Mouse (Mus musculus) liver, embryonic 13.5 days (tissue): ENCODE results near the gene Wnt8b. TPM values are rescaled to one million over a fixed set of nuclear protein-coding genes. Genes with fewer than 3 reads are reported as not detected.

Experiments used
- ATAC-seq: fragments of 200-750 bp; cut with Nextera tagmentation; 2 replicates; pipeline ENCODE4 v1.8.0; 2017; ENCODE audit warnings: low read depth, mild to moderate bottlenecking, moderate number of reproducible peaks, moderate library complexity
- DNase-seq: peaks from one replicate; pipeline ENCODE4 v3.0.0; 2022
- H3K27ac ChIP-seq: fragments of 300-500 bp; sonication (generic); 2 replicates; pipeline ENCODE4 v1.5.1; 2015; ENCODE audit warnings: moderate library complexity, mild to moderate bottlenecking, inconsistent platforms
- H3K27me3 ChIP-seq: fragments of 300-500 bp; sonication (generic); 2 replicates; pipeline ENCODE4 v1.6.1; 2015; ENCODE audit warnings: mild to moderate bottlenecking, inconsistent platforms
- H3K36me3 ChIP-seq: fragments of 300-500 bp; sonication (generic); 2 replicates; pipeline ENCODE4 v1.6.1; 2015; ENCODE audit warnings: mild to moderate bottlenecking, inconsistent platforms
- H3K4me1 ChIP-seq: fragments of 300-500 bp; sonication (generic); replicated peaks from 2 replicates; pipeline ENCODE4 v1.6.1; 2015; ENCODE audit warnings: inconsistent platforms
- H3K4me2 ChIP-seq: fragments of 300-500 bp; sonication (generic); 2 replicates; pipeline ENCODE4 v1.6.1; 2015; ENCODE audit warnings: inconsistent platforms, mild to moderate bottlenecking, moderate library complexity
- H3K4me3 ChIP-seq: fragments of 300-500 bp; sonication (generic); replicated peaks from 2 replicates; pipeline ENCODE4 v1.5.1; 2015; ENCODE audit warnings: mild to moderate bottlenecking, inconsistent platforms
- H3K9ac ChIP-seq: fragments of 300-500 bp; sonication (generic); 2 replicates; pipeline ENCODE4 v1.6.1; 2015; ENCODE audit warnings: mild to moderate bottlenecking, inconsistent platforms
- H3K9me3 ChIP-seq: fragments of 300-500 bp; sonication (generic); replicated peaks from 2 replicates; pipeline ENCODE4 v1.6.1; 2016; ENCODE audit warnings: inconsistent platforms
- WGBS: fragments of 180-500 bp; shearing (Covaris S2); methylation state at CpG from one replicate; pipeline ENCODE4 v1.1.7; 2015; ENCODE audit not compliant: insufficient replicate concordance; 5-methylcytosine and 5-hydroxymethylcytosine counted together
- polyA plus RNA-seq: library from polyadenylated mRNA; unstranded; fragments of >200 nt; fragmentation: Nextera tagmentation; extraction: Ambion mirVana; gene quantifications from 2 replicates; pipeline ENCODE4 v1.2.1, GENCODE M21; 2015

The Wnt8b gene
- polyA plus RNA-seq, 1 experiment from 2014 or later = not detected

DNA sequence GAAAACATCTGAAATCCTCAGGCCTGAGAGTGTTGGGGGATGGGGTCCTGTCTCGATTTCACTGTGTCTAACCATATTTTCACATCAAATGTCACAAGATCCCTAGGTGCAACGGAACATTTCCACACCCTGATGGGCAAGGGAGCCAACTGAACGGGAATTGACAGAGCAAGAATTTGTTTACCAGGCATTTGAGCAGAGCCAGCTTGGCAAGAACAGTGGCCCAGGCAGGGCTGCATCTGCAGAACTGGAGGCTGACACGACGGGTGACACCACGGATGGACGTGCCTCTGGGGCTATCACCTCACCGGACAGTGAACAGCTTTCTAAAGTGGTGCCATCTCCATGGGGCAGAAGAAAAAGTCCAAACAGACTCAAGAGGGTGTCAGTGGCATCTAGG is 44.1 kb downstream of the Wnt8b start:
- ATAC-seq (no peak), DNase-seq (no peak)
- Histone ChIP-seq H3K4me3 (no peak overlapping the region), H3K4me2 (no peak overlapping the region), H3K27me3 (no peaks in the 10 kb centered on the region), H3K27ac (no peak overlapping the region), H3K36me3 (no peaks in the 10 kb centered on the region), H3K9ac (no peak overlapping the region), H3K9me3 (peaks cover 4% of the 10 kb centered on the region; the same call in 1 of the 2 replicates), H3K4me1 (no peaks in the 10 kb centered on the region)
- WGBS = 73% methylated on average over 8 of the region's 8 CpGs

GRCm38 (mm10) chr19:44542694-44543178 is 49.5 kb downstream of the Wnt8b start:
- 0 out of 2 replicates have a peak, but pooled peaks cover under 1% of the 10 kb centered on the region for H3K36me3 ChIP-seq
- DNase-seq = no peak
- H3K9ac ChIP-seq = no peak overlapping the region
- H3K27me3 ChIP-seq = no peaks in the 10 kb centered on the region
- no peak overlapping the region for H3K27ac ChIP-seq
- no peak for ATAC-seq
- 79% methylated on average over 8 of the region's 8 CpGs for WGBS
- no peak overlapping the region for H3K4me3 ChIP-seq
- no peak overlapping the region for H3K4me2 ChIP-seq
- H3K4me1 ChIP-seq = peaks cover 18% of the 10 kb centered on the region
- H3K9me3 ChIP-seq = peaks cover 4% of the 10 kb centered on the region; the same call in 1 of the 2 replicates

- Histone ChIP-seq H3K4me3 (0 out of 2 replicates have a peak overlapping the region, but pooled peaks have one; percentile 65), H3K27me3 (no peaks in the 10 kb centered on the region), H3K27ac (no peak overlapping the region), H3K36me3 (peaks cover 17% of the 10 kb centered on the region), H3K4me2 (peak overlapping the region; percentile 88), H3K4me1 (peaks cover 18% of the 10 kb centered on the region), H3K9ac (no peak overlapping the region), H3K9me3 (peaks cover 4% of the 10 kb centered on the region; the same call in 1 of the 2 replicates)
- DNase-seq (no peak), ATAC-seq (no peak)
- 66% methylated on average over 10 of the region's 10 CpGs for WGBS
Observed at GRCm38 (mm10) chr19:44544372-44544771, 51.1 kb downstream of the Wnt8b start.

DNA sequence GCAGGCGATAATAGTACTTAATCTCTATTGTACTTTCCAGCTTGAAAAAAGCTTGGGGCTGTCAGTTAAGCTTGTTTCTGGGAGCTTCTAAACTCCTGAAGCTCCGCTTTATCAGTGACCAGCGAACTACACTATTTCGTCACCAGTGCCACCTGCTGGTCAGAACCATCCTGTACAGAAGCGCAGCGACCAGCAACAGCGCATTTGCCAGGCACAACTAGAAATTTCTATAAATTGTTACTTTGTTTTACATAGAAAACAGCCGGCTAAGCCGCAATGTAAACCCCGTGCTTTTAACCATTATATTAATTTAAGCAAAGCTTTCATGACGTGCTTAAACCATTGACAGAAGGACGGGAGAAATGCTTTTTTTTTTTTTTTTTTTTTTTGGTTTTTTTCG is 51.5 kb downstream of the Wnt8b start:
- Histone ChIP-seq H3K4me2 (peak overlapping the region; percentile 88), H3K27me3 (no peaks in the 10 kb centered on the region), H3K27ac (no peak overlapping the region), H3K4me3 (peak overlapping the region; percentile 65), H3K9me3 (peaks cover 4% of the 10 kb centered on the region; the same call in 1 of the 2 replicates), H3K36me3 (peaks cover 21% of the 10 kb centered on the region), H3K9ac (no peak overlapping the region), H3K4me1 (peaks cover 18% of the 10 kb centered on the region)
- peak; percentile 61 for DNase-seq
- 1% methylated on average over 13 of the region's 13 CpGs for WGBS
- ATAC-seq = 0 out of 2 replicates have a peak, but pooled peaks have one; percentile 53

- peaks cover 28% of the 10 kb centered on the region for H3K36me3 ChIP-seq
- peak within 1 kb of the TSS; percentile 69 for H3K9ac ChIP-seq
- peak within 1 kb of the TSS; percentile 65 for H3K4me3 ChIP-seq
- H3K27me3 ChIP-seq = no peaks in the 10 kb centered on the region
- WGBS = under 1% methylated on average over 47 of the region's 47 CpGs
- H3K4me1 ChIP-seq = peaks cover 18% of the 10 kb centered on the region
- peak; percentile 28 for DNase-seq
- ATAC-seq = peak; percentile 53
- peaks cover 4% of the 10 kb centered on the region; the same call in 1 of the 2 replicates for H3K9me3 ChIP-seq
- no peak within 1 kb of the TSS for H3K27ac ChIP-seq
- peak within 1 kb of the TSS; percentile 88 for H3K4me2 ChIP-seq
Observed at GRCm38 (mm10) chr19:44545321-44546041, 52.2 kb downstream of the Wnt8b start, which contains the start of gene Sec31b. Sec31b (minus strand) TSS chr19:44545864.

DNA sequence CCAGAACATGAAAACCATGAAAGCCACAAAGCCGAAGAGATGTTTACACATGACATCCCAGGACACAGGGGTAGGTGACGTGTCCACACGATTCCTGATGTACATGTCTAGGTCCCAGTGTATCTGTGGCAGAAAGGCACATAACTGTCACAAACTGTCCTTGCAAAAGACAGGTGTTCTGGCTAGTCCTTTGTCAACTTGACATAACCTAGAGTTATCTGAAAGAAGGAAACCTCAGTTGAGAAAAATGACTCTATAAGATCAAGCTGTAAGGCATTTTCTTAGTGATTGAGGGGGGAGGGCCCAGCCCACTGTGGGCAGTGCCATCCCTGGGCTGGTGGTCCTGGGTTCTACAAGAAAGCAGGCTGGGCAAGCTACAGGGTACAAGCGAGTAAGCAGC is 59.5 kb downstream of the Wnt8b start, which contains the start of gene Gm20538:
Gm20538 (minus strand) TSS at position 101 of the 400 bp plus-strand sequence.
- H3K36me3 ChIP-seq = peaks cover 56% of the 10 kb centered on the region
- H3K27ac ChIP-seq = no peak within 1 kb of the TSS
- peaks cover 2% of the 10 kb centered on the region for H3K27me3 ChIP-seq
- ATAC-seq (no peak), DNase-seq (no peak)
- no peak within 1 kb of the TSS for H3K9ac ChIP-seq
- no peaks in the 10 kb centered on the region for H3K9me3 ChIP-seq
- peaks cover 19% of the 10 kb centered on the region for H3K4me1 ChIP-seq
- H3K4me3 ChIP-seq = no peak within 1 kb of the TSS
- H3K4me2 ChIP-seq = no peak within 1 kb of the TSS; the same call in 1 of the 2 replicates
- WGBS = 84% methylated on average over 4 of the region's 4 CpGs

DNA sequence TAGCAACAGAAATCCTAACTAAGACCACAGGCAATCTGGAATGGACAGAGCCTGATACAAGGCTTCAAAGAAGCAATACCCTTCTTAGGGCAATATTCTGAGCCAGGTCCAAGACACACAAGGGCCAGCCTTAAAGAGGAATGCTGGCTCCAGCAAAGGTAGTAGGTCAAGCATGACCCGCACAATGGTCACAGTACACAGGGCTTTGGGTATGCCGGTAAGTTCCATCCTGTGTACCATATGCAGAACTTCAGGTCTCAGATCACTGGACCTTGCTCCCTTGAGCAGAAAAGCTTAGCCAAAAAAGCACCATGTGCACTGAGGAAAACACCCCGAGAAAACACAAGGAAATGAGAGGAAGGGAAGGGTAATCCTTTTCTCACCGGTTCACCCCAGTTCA is 60.0 kb downstream of the Wnt8b start:
- Histone ChIP-seq H3K9ac (no peak overlapping the region), H3K9me3 (no peaks in the 10 kb centered on the region), H3K4me2 (no peak overlapping the region; the same call in 1 of the 2 replicates), H3K27me3 (peaks cover 7% of the 10 kb centered on the region), H3K27ac (no peak overlapping the region), H3K4me3 (no peak overlapping the region), H3K4me1 (peaks cover 19% of the 10 kb centered on the region), H3K36me3 (peaks cover 51% of the 10 kb centered on the region)
- ATAC-seq (no peak), DNase-seq (no peak)
- WGBS = 82% methylated on average over 4 of the region's 4 CpGs

- DNase-seq (no peak), ATAC-seq (no peak)
- H3K4me2 ChIP-seq = peak overlapping the region; percentile 80
- H3K4me3 ChIP-seq = peak overlapping the region; percentile 91
- peaks cover 19% of the 10 kb centered on the region for H3K4me1 ChIP-seq
- peaks cover 39% of the 10 kb centered on the region for H3K36me3 ChIP-seq
- H3K27ac ChIP-seq = peak overlapping the region; percentile 70
- H3K9ac ChIP-seq = peak overlapping the region; percentile 92
- H3K27me3 ChIP-seq = peaks cover 10% of the 10 kb centered on the region
- no peaks in the 10 kb centered on the region for H3K9me3 ChIP-seq
- WGBS = 1% methylated on average over 8 of the region's 8 CpGs
Observed at GRCm38 (mm10) chr19:44554490-44554860, 61.2 kb downstream of the Wnt8b start.

DNA sequence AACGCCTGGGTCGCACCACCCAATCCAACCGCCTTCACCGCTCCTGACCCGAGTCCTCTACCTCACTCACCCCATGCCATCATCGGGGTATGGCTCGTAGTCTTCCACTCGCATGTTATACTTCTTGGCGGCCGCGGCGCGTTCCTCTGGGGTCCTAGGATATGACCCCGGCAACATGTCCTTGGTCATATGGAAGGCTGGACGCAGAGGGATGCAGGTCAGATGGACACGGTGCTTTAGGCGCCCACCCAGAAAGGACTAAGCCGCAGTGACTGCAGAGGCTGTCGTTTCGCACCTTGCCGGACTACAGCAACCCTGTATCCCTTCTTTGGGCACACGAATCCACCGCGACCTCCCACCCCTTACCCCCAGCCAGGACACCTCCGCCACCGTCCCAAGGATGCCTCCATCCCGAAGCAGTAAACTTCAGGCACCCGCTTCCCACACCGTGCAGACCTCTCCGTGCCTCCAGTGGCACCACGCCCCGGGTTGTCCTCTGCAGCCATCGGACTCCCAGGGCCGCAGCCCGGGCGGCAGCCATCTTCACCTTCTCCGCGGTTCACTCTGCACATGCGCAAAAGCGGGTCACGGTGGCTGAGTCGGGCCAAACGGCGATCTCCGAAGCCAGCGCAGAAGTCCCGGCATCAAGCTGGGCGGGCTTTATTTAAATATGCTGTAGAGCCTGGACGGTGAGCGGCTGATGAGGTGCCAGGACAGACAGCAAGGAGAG is 61.8 kb downstream of the Wnt8b start, which contains the start of gene Ndufb8:
Ndufb8 (minus strand) TSS at position 580 of the 730 bp plus-strand sequence.
- WGBS = under 1% methylated on average over 50 of the region's 50 CpGs
- peak; percentile 89 for ATAC-seq
- H3K27me3 ChIP-seq = peaks cover 10% of the 10 kb centered on the region
- peak within 1 kb of the TSS; percentile 92 for H3K9ac ChIP-seq
- H3K4me1 ChIP-seq = peaks cover 19% of the 10 kb centered on the region
- H3K27ac ChIP-seq = peak within 1 kb of the TSS; percentile 70
- peak within 1 kb of the TSS; percentile 80 for H3K4me2 ChIP-seq
- peaks cover 34% of the 10 kb centered on the region for H3K36me3 ChIP-seq
- peak; percentile 92 for DNase-seq
- H3K9me3 ChIP-seq = no peaks in the 10 kb centered on the region
- peak within 1 kb of the TSS; percentile 91 for H3K4me3 ChIP-seq

DNA sequence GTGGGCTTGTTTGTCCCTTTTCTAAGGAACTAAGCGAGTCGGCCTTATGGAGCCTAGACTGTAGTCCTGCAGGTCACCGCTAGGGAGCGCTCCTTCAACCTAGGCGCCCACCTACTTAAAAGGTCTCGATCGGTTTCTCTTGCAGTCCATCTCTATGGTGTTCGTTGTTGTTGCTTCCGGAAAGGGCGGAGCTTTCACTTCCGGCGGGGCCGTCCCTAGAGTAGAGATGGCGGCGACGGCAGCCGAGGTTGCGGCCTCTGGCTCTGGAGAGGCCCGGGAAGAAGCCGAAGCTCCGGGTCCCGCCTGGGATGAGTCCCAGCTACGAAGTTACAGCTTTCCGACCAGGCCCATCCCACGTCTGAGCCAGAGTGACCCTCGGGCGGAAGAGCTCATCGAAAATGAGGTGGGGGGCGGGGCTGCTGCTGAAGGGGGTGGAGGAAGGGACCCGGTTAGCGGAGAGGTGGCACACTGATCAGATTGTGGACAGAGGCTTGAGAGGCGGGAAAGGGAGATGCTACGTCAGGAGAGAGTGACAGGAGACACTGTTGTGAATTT is 69.5 kb downstream of the Wnt8b start, which contains the start of gene Hif1an:
Hif1an (plus strand) TSS at position 199 of the 555 bp plus-strand sequence.
- WGBS = under 1% methylated on average over 33 of the region's 33 CpGs
- Histone ChIP-seq H3K27me3 (peaks cover 9% of the 10 kb centered on the region), H3K4me1 (peaks cover 21% of the 10 kb centered on the region), H3K4me2 (peak within 1 kb of the TSS; percentile 84), H3K4me3 (peak within 1 kb of the TSS; percentile 78), H3K9ac (peak within 1 kb of the TSS; percentile 80), H3K36me3 (peaks cover 37% of the 10 kb centered on the region), H3K9me3 (no peaks in the 10 kb centered on the region), H3K27ac (peak within 1 kb of the TSS; percentile 77)
- ATAC-seq (peak; percentile 98), DNase-seq (peak; percentile 91)
